7 mouse cellular contexts compared by ENCODE assay signal in the genomic region with DNA sequence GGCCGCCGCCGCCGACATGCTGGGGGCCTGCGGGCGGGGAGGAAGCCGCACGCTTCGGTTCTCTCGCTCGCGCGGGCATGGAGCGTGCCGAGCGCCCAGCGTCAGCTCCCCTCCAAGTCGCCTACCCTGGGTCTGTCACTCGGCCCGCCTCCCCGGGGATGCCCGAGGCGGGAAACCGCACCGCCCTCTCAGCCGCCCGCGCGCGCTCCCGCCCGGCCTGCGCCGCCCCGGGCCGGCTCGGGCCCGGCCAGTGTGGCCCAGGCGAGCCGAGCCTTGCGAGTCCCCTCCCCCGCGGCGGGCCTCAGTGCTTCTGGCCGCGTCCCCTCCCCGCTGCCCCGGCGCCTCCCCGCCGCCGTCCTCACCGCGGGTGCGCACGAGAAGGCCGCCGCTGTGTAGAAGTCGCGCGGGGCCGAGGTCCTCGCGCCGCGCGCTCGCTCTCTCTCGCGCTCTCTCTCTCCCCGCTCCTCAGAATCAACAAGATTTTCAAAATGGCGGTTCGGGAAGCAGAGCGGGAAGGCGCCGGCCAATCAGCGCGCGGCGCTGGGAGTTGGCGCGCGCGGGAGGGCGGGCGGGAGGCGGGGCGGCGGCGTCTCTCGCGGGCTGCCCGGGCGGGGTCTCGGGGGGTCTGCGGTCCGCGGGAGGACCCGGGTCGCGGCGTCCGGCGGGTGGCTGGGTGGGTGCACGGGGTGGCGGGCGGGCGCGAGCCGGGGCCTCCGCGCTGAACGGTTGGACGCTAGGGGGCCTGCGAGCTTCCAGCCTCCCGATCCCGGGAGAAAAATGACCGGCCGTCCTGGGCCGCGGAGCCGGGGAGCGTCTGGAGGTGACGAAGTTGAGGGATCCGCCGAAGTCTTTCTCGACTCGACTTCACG. TPM values are rescaled to one million over a fixed set of nuclear protein-coding genes. Genes with fewer than 3 reads are reported as not detected.
DNase-seq lines count a peak whose midpoint lies in the region; ATAC-seq lines count a peak whose summit lies in the region.

Gene Dek (minus strand): TSS at position 491 of the 869 bp plus-strand sequence.

- no peaks in the 10 kb centered on the region for H3K27me3 ChIP-seq in embryonic facial prominence, embryonic 10.5 days (replicated peaks; ENCODE audit: low read depth, poor library complexity, severe bottlenecking)
- H3K27me3 ChIP-seq in limb, embryonic 10.5 days (ENCODE audit: low read depth, poor library complexity, severe bottlenecking) = no peaks in the 10 kb centered on the region
- 0 out of 2 replicates have a peak, but pooled peaks cover 5% of the 10 kb centered on the region for H3K27me3 ChIP-seq in midbrain, embryonic 12.5 days

- ATAC-seq in midbrain, embryonic 12.5 days (ENCODE audit: low FRiP score, low read depth) = peak; percentile 94

- peak within 1 kb of the TSS; percentile 70 for H3K4me2 ChIP-seq in midbrain, embryonic 12.5 days (replicated peaks)

- under 1% methylated on average over 127 of the region's 129 CpGs for WGBS in embryonic facial prominence, embryonic 10.5 days
- under 1% methylated on average over 129 of the region's 129 CpGs for WGBS in limb, embryonic 10.5 days
- under 1% methylated on average over 119 of the region's 129 CpGs for WGBS in midbrain, embryonic 12.5 days

- H3K4me3 ChIP-seq in embryonic facial prominence, embryonic 10.5 days = peak within 1 kb of the TSS; percentile 99
- peak within 1 kb of the TSS; percentile 99 for H3K4me3 ChIP-seq in limb, embryonic 10.5 days
- peak within 1 kb of the TSS; percentile 97 for H3K4me3 ChIP-seq in midbrain, embryonic 12.5 days

- H3K9ac ChIP-seq in midbrain, embryonic 12.5 days (replicated peaks) = peak within 1 kb of the TSS; percentile 96

- peaks cover 32% of the 10 kb centered on the region for H3K36me3 ChIP-seq in embryonic facial prominence, embryonic 10.5 days (replicated peaks)
- H3K36me3 ChIP-seq in limb, embryonic 10.5 days = peaks cover 22% of the 10 kb centered on the region
- peaks cover 4% of the 10 kb centered on the region; the same call in 1 of the 2 replicates for H3K36me3 ChIP-seq in midbrain, embryonic 12.5 days

- H3K27ac ChIP-seq in embryonic facial prominence, embryonic 10.5 days (replicated peaks) = peak within 1 kb of the TSS; percentile 100
- peak within 1 kb of the TSS; percentile 100 for H3K27ac ChIP-seq in limb, embryonic 10.5 days
- peak within 1 kb of the TSS; percentile 99 for H3K27ac ChIP-seq in midbrain, embryonic 12.5 days (replicated peaks)

- H3K4me1 ChIP-seq in embryonic facial prominence, embryonic 10.5 days = peaks cover 25% of the 10 kb centered on the region
- peaks cover 27% of the 10 kb centered on the region for H3K4me1 ChIP-seq in limb, embryonic 10.5 days
- peaks cover 27% of the 10 kb centered on the region for H3K4me1 ChIP-seq in midbrain, embryonic 12.5 days

- DNase-seq in adrenal gland, postnatal 14 days = peak; percentile 91
- peak; percentile 95 for DNase-seq in embryonic facial prominence, embryonic 10.5 days (ENCODE audit: low spot score)
- DNase-seq in heart, adult 11 months = peak; percentile 99
- DNase-seq in kidney, adult 18-20 months = peak; percentile 92
- DNase-seq in limb, embryonic 10.5 days (ENCODE audit: low spot score) = peak; percentile 94
- peak; percentile 68 for DNase-seq in skeletal muscle tissue, adult 2 months (ENCODE audit: low read depth, low spot score)

- no peaks in the 10 kb centered on the region for H3K9me3 ChIP-seq in embryonic facial prominence, embryonic 10.5 days
- no peaks in the 10 kb centered on the region for H3K9me3 ChIP-seq in limb, embryonic 10.5 days (replicated peaks)
- H3K9me3 ChIP-seq in midbrain, embryonic 12.5 days = no peaks in the 10 kb centered on the region

RNA-seq across cellular contexts. Expression of gene Dek, which starts in this region (rescaled TPM):
- 99.4 and 99.5 TPM in 2 replicates for total RNA-seq in adrenal gland, postnatal 14 days (2021)
- polyA plus RNA-seq in embryonic facial prominence, embryonic 10.5 days (2016; fragmentation: Nextera tagmentation; extraction: Ambion mirVana) = 340 and 346 TPM in 2 replicates
- polyA plus RNA-seq in limb, embryonic 10.5 days (2016; fragmentation: Nextera tagmentation; extraction: Ambion mirVana) = 299 and 332 TPM in 2 replicates
- 314 and 343 TPM in 2 replicates for polyA plus RNA-seq in midbrain, embryonic 12.5 days (2016; fragmentation: Nextera tagmentation; extraction: Ambion mirVana)

Comparison
In these comparisons a context has a peak if more than half of its experiments do, and no peak if none do; other contexts are left out.
1. Peak in every context shown above with its lines: DNase-seq, ATAC-seq, H3K4me3 ChIP-seq and H3K27ac ChIP-seq.